Mouse (Mus musculus) fat pad, adult 2 months (tissue): ENCODE results near the gene Smarcd3.

Experiments used
- DNase-seq: peaks from one replicate; pipeline ENCODE4 v3.0.0-alpha.2; 2011; ENCODE audit warnings: low read depth, low spot score; ENCODE audit errors: extremely low read depth

Smarcd3 gene

DNA sequence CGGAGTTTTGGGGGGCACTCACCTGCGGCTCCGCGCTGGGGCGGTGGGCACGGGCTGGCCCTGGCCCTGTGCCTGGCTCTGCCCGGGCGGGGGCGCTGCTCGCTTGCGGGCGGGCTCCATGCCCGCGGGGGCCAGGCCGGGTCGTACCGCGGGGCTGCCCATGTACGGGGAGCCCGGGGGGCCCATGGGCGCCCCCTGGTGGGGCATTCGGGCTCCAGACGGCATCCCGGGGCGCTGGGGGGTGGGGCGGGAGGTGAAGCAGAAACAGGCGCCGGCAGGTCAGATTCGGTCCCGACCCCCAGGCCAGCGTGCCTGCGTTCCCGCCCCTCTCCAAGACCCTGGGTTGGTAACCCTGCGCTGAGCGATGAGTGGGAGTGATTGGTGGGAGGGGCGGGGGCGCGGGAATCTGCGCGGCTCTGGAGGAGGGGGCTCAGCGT is 25.6 kb downstream of the Smarcd3 start:
- DNase-seq: no peak

DNA sequence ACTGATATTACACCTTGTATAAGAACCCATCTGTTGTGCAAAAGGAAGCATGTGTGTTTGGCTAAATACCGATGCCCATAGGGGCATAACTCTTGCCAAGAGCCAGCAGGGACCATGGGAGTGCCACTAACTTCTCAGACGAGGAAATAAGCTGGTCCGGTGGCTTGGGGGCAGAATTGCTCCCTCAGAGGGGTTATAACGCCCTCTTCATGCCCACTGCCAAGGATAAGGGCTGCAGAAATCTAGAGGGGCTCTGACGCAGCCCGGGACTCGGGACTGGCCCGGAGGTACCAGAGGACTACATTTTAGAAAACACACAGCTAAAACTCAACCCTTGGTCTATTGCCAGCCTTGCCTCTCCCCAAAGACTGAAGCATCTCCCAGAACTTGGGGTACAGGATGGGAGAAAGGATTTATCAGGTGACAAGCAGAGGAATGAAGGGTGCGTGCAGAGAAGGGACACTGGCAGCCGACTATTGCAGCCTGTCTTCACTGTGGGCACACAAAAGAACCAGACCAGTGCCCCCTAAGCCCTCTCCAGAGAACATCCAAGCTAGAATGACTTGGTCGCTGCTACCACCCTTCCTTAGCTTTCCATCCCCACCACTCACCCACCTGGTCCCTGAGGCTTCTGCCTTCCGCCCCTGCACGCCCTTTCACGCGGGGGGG is 26.2 kb downstream of the Smarcd3 start:
- DNase-seq: no peak

DNA sequence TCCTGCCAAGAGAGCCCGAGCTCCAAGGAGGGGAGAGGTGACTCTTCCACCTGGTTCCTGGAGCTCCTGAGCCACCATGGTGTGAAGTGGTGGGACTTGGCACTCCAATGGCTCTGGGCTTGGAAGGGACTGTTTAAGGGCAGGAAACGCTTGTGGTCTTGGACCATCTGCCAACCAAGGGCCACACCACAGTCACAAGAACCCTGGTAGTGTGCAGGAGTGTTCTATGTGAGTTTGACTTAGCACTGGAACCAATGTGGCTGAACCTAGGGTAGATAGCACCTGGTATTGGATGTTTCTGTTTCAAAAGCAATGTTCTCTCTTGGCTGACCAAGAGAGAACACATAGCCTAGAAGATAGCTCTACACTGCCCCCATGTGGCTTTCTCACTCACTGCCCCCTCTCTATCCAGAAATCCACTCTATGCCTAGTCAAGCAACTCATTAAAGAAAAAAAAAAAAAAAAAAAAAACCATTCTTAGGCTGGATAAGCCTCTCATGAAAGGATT is 26.9 kb downstream of the Smarcd3 start:
- DNase-seq: no peak

DNA sequence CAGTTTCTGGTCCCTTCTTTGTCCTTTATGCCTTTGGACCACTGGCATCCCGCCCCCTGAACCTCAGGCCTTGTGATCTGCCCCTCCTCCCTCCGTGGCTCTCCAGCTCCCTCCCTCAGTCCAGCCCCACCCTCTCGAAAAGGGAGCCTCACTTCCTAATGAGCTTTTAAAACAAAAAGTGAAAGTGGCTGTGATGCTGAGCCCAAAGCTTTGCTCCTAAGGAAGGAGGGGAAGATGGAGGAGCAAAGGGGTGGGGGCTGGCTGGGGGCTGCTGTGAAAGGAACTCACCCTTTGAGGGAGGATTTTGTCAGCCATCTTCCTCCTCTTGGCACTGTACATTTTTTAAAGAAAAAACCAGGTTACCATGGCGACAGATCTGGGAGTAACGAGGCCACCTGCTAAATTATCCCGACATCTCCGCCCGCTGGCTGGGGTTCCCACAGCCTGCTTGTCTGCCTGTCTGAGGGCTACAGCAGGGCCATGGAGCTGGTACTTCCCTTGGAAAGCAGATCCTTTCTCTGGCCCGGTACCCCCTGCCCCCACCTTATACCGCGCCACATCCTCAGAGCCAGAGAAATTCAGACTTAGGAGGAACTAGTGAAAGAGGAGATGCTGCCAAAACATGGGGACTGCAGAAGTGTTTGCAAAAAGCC is 27.6 kb downstream of the Smarcd3 start:
- DNase-seq: no peak

DNA sequence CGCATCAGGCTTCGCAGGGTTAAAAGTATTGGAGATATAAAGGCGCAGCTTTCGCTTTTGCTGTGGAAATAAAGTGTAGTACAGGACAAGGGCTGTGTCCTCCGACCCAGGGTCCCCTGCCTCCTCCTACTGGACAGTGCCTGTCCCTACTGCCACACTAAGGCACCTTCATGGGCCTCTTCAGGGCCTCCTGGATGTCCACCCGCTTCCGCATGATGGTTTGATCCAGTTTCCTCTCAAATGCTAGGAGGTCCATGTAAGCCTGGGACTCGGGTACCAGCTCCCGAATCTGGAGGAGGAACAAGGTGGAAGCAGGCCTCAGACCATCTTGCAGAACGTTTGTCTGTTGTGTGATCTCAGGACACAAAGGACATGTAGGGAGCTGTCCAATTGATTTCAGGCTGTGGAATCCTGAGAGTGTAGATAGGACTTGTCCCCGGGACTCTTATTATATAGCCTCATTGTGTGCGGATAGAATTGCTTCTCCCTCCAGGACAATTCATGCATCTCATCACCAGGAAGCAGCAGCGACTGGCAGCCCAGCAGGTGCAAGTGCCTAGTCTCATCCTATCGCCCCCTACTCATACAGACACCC is 28.3 kb downstream of the Smarcd3 start:
- no peak for DNase-seq

DNA sequence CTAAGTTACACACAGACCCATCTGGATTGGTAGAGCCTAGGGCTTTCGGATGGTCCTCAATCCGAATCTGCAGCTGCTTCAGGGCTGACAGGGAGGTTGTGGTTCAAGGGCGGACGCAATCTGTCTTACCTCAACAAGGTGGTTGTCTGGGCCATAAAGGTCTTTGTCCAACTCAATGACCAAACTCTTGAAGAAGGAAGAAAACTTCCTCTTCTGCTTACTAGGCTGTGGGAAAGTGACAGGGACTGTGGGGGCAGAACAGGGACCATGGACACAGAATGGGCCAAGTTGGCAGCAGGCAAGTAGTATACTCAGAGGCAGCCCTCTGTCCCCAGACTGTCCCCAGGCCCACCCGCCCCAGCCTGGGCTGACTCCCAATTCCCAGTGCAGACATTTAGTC is 28.9 kb downstream of the Smarcd3 start:
- no peak for DNase-seq

DNA sequence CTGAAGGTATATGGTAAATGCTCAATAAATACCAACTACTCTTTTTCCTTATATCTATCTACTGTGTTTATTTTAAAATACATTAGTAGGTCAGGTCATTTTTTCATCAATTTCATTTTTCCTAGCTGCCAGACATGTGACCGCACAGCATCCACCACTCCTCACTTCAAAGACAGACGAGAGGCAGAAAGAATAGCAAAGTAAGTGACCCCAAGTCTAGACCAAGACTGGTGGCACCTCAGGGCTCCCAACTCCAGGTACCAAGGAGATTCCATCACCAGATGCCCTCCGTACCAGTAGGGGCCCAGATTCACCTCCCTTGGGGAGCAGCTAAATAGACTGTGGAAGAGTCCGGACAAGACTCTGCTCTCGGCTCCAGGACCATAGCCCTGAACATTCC is 29.9 kb downstream of the Smarcd3 start:
- no peak for DNase-seq

DNA sequence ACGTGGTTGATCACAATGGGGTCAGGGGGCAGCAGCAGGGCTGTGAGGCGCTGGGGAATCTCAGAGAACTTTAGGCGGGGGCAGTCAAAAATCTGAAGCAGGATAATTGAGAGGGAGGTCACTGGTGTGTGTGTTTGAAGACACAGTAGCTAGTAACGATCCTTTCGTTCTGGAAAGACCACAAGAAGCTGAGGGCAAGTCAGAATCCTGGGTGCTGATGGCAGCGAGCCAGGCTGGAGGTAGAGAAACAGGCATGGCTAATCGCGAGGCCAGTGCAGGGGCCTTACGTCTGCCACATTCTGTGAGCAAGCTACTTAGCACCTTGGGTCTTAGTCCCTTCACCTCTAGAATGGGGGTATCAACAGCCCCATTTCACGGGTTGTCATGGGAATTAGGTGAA is 30.3 kb downstream of the Smarcd3 start:
- DNase-seq: no peak

DNA sequence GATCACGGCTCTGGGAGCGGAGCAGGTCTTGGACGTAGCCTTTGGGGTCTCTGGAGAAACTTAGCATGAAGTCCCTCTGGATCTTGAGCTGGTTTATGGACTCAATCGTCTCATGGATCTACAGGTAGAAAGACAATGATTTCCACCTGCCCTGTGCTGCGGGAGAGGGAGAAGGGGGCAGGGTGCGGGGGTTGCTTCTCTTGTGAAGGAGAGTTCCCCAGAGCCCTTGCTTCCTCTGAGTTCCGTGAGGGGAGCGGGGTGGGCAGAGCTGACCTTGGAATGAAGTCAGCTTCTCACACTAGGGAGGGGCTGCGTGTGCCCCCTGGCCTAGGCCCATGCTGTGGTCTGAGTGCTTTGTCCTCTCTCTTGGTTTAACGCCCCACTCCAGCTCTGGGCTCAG is 31.0 kb downstream of the Smarcd3 start:
- DNase-seq: no peak

DNA sequence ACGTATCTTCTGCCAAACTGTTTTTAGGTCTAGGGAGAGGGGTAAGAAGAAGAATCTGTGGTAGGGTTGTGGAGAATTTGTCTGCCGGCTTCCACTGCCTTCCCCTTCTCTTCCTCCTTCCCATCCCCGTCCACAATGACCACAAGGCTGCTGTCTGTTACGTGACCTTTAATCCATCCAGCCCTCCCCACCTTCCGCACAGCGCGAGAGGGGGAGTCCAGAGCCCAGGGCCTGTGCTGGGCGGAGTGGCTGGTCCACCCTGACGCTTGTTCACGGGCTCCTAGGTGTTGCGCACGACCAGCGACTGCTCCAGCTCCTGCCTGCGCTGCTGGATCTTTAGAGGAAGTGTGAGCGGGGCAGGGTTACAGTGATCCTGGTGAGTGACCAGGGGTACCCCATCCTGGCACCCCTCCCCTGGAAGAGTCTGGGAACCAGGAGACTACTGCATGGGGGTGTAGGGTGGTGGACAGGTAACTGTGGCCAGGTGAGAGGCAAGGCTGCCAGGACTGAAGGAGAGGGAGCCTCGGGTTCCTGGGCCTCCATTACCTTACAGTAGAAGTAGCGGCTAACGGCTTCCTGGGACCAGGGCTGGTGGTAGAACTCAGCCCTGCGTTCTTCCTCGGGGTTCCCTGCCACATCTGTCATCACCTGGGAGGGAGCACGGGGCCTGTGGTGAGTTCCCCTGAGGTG is 31.6 kb downstream of the Smarcd3 start:
- no peak for DNase-seq

DNA sequence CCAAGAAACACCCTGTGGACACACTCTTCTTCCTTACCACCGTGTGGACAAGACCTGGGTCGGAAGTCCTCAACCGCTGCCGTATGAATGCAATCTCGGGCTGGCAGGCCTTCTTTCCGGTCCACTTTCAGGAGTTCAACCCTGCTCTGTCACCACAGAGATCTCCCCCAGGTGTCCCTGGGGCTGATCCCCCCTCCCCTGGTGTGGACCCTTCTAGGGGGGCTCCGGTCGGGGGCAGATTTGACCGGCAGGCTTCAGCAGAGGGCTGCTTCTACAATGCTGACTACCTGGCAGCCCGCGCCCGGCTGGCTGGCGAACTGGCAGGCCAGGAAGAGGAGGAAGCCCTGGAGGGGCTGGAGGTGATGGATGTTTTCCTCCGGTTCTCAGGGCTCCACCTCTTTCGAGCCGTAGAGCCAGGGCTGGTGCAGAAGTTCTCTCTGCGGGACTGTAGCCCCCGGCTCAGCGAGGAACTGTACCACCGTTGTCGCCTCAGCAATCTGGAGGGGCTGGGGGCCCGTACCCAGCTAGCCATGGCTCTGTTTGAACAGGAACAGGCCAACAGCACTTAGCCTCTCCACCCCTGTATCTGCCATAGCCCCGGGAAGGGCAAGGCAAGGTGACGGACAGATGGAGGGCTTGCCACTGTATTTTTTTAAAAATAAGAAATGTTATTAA is 32.3 kb downstream of the Smarcd3 start:
- DNase-seq: no peak

DNA sequence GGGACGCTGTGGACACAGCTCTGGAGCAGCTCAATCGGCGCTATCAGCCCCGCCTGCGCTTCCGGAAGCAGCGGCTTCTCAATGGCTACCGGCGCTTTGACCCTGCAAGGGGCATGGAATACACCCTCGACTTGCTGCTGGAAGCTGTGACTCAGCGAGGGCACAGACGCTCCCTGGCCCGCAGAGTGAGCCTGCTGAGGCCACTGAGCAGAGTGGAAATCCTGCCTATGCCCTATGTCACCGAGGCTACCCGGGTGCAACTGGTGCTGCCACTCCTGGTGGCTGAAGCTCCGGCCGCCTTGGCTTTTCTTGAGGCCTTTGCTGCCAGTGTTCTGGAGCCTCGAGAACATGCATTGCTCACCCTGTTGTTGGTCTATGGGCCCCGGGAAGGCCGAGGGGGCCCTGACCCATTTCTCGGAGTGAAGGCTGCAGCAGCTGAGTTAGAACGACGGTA is 32.9 kb downstream of the Smarcd3 start:
- no peak for DNase-seq

DNA sequence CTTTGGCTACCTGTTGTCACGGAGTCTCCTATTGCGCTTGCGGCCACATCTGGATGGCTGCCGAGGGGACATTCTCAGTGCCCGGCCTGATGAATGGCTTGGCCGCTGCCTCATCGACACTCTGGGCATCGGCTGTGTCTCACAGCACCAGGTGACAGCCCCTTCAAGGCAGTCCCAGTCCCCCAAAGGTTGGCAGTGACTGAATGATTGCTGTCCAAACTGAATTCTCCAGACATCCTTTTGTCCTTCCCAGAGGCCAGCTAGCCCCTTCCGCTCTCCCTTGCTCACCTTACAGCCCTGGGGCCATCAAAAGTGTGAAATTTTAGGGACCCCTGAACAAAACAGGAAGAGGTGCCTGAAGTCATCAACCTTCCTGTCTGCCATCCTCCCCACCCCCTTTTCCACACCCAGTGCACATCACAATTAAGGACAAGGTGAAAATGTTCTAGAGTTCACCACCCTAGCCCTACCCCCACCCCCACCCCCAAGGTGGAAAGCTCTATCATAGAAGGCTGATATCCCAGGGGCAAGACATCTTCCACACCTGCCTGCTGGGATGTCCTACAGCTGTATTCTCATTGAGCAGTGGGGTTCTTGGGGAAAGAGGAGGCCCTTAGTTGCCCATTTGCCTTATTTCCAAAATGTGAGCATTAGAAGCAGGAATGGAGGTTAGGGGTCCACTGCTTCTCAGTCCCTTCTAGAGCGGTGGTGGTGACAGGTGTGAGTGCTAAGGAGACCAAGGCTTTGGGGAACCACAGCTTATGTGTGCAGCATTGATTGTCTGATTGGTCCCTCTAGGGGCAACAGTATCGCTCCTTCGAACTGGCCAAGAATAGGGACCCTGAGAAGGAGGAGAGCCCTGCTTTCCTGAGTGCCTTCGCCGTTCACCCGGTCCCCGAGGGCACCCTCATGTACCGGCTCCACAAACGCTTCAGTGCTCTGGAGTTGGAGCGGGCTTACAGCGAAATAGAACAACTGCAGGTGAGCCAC is 34.4 kb downstream of the Smarcd3 start:
- DNase-seq: no peak

DNA sequence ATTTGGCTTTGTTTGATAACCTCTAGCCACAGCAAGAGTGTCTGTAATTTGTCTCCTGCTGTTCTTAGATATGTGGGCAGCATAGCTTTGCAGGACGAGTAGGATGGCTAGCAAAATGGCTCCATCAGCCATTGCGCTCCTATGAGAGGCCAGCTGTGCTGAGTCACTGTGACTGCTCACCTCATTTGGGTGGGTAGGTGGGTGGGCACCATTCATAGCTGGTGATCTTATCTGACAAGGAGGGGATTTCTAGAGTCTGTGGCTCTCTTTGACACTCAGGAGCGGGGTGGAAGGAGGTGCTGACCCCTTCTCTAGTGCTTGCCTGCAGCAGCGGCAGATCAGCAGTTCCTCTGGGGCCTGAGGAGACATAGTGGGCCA is 37.0 kb downstream of the Smarcd3 start:
- DNase-seq: no peak

DNA sequence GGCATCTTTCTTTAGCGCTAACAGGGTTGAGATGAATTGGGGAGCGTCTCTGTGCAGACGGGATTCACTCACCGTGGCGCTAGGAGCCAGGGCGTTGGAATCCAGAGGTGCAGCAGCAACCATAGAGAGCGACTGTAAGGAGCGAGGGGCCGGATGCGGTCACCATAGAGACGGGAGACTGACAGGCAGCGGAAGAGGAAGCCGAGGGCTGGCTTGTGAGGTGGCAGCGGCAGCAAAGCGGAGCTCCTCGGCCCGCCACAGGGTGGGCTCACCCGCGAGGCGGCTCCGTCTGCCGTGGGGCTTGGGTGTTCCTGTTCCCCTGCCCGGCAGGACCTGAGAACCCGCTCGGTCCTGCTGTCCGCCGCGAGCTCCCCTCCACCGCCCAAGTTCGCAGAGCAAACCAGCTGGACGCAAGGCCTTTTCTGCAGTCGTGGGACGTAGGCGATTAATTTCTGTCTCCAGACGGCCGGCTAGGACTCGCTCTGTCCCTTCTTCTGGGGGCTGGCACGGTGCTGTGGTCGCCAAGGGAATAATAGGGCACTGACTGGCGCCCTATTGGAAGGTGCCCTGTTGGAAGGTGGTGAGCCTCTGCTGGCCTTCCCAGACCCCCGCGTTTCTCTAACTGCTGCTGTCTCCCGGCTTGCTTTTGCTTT is 37.5 kb downstream of the Smarcd3 start, which contains the start of gene Chpf2:
Gene Chpf2, plus strand, starts transcription at position 195 of the 653 bp plus-strand sequence.
- DNase-seq: no peak

DNA sequence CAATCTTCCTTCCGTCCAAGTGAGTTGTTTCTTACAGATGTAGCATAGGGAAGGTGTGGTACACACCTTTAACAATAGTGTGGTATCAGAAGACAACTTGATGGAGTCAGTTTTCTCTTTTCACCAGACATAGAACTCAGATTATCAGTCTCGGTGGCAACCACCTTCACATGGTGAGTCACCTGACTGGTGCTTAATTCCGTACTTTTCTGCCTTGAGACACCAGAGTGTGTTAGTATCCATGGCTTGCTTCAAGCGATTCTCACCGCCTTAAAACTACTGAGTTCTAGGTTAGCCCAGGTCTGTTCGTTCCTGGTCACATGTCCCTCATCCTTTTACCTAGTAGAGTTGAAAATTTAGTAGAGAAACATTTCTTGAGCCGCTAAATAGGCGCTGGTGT is 38.1 kb downstream of the Smarcd3 start:
- no peak for DNase-seq

DNA sequence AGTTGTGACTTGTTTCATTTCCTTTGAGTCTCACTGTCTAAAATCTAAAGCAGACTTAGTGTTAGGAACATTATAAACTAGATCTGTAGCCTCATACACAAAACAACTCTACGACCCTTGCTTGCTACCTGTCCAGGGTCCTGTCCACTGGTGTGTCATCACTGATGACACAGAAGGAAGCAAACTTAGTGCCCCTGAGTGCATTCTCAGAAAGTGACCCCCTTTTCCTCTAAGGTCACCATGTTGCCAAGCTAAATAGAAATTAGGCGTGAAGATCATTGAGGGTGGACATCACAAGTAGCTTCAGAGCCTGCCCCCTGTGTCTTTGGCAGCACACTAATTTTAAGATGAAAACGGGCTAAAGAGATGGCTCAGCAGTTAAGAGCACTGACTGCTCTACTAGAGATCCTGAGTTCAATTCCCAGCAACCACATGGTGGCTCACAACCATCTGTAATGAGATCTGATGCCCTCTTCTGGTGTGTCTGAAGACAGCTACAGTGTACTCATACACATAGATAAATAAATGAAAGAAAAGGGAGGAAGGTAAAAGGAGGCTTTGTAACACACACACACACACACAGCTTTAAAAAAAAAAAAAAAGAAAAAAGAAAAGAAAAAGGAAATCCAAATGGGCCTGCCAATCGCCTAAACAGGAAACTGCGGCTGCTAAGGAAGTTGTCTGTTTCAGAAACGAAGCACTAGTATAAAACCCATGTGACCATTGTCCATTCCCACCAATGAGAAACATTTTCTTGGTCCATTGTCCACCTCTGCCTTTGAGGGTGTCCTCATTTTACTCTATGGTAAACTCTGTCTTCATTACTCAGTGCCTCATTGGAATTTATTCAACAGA is 45.9 kb downstream of the Smarcd3 start:
- DNase-seq: no peak

DNA sequence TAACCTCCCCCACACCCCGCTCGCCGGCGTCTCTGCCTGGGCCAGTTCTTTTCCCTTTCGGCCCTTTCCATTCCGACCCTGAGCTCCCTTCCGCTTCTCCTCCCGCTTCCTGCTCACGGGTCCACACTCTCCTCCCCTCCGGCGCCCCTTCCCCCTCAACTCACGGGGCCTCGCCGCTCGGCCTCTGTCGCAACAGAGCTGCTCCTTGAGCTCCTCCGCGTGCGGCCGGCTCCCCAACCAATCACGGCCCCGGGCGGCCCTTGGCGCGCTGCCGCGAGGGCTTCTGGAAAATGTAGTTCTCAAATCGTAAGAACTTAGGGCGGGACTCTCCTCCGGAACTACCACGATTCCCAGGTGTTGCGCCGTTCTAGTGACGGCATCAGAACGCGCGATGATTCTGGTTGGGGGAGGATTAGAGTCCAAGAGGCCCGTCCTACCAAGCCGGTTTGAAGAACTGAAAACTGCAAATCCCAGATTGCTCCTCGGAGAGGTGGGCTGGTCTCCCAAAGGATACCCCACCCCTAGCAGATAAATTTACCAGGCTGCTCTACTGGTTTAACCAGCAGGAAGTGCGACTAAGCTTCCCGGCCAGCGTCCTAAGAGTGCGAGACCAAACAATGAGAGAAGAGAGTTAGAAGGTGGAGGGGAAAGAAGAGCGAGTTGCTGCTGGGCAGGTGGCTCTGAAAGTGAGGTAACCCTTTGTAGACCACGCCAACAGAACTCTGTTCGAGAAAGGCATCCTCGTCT is 46.9 kb downstream of the Smarcd3 start, which contains the start of gene Abcf2:
Gene Abcf2, minus strand, starts transcription at position 285 of the 747 bp plus-strand sequence.
- peak; percentile 100 for DNase-seq
